Mouse (Mus musculus) kidney, adult 18-20 months (tissue): ENCODE data around the gene Slc25a42.
"Not testable (repeated sequence)": the region's sequence is repeated elsewhere in the genome, so short reads cannot be mapped to it uniquely, and the experiment has no call there.

ENCODE experiments used
- DNase-seq: peaks from one replicate; pipeline ENCODE4 v3.0.0; 2021

The Slc25a42 gene

GRCm38 (mm10) chr8:70212112-70213055 is at the start of gene Slc25a42:
Gene Slc25a42 (minus strand): TSS chr8:70212305.
- peak; percentile 97 for DNase-seq

GRCm38 (mm10) chr8:70259043-70259442 is 46.9 kb upstream of the Slc25a42 start:
- no peak for DNase-seq

GRCm38 (mm10) chr8:70258600-70258999 is 46.5 kb upstream of the Slc25a42 start:
- DNase-seq = no peak

GRCm38 (mm10) chr8:70257456-70257855 is 45.4 kb upstream of the Slc25a42 start:
- DNase-seq = no peak

GRCm38 (mm10) chr8:70254628-70255027 is 42.5 kb upstream of the Slc25a42 start:
- DNase-seq = no peak

- DNase-seq = no peak
Measured at GRCm38 (mm10) chr8:70247841-70248240, 35.7 kb upstream of the Slc25a42 start.

GRCm38 (mm10) chr8:70246622-70247021 is 34.5 kb upstream of the Slc25a42 start:
- no peak for DNase-seq

- DNase-seq = peak; percentile 15
Measured at GRCm38 (mm10) chr8:70240642-70241041, 28.5 kb upstream of the Slc25a42 start.

- DNase-seq = no peak
Measured at GRCm38 (mm10) chr8:70237842-70238241, 25.7 kb upstream of the Slc25a42 start.

- DNase-seq = no peak
Measured at GRCm38 (mm10) chr8:70234781-70235128, 22.6 kb upstream of the Slc25a42 start.

GRCm38 (mm10) chr8:70234080-70234780 is 22.1 kb upstream of the Slc25a42 start, which contains the start of the genes Sugp2 and Armc6:
Gene Sugp2 (plus strand): TSS chr8:70234226.
Gene Armc6 (minus strand): TSS chr8:70234466.
- DNase-seq = peak; percentile 97

GRCm38 (mm10) chr8:70233606-70234005 is 21.5 kb upstream of the Slc25a42 start:
- no peak for DNase-seq

GRCm38 (mm10) chr8:70230837-70231236 is 18.7 kb upstream of the Slc25a42 start:
- no peak for DNase-seq

GRCm38 (mm10) chr8:70227997-70228396 is 15.9 kb upstream of the Slc25a42 start:
- no peak for DNase-seq

- peak; percentile 81 for DNase-seq
Measured at GRCm38 (mm10) chr8:70223341-70223740, 11.2 kb upstream of the Slc25a42 start.

GRCm38 (mm10) chr8:70222041-70222440 is 9.9 kb upstream of the Slc25a42 start:
- peak; percentile 7 for DNase-seq

GRCm38 (mm10) chr8:70220911-70221310 is 8.8 kb upstream of the Slc25a42 start:
- DNase-seq = no peak

- DNase-seq = peak; percentile 72
Measured at GRCm38 (mm10) chr8:70220236-70220840, 8.2 kb upstream of the Slc25a42 start.

- peak; percentile 43 for DNase-seq
Measured at GRCm38 (mm10) chr8:70219107-70219684, 7.1 kb upstream of the Slc25a42 start.

- peak; percentile 54 for DNase-seq
Measured at GRCm38 (mm10) chr8:70217441-70217840, 5.3 kb upstream of the Slc25a42 start.

- peak; percentile 87 for DNase-seq
Measured at GRCm38 (mm10) chr8:70216566-70216965, 4.5 kb upstream of the Slc25a42 start.

- not testable (repeated sequence) for DNase-seq
Measured at GRCm38 (mm10) chr8:70216161-70216560, 4.1 kb upstream of the Slc25a42 start.

- no peak for DNase-seq
Measured at GRCm38 (mm10) chr8:70215092-70215491, 3.0 kb upstream of the Slc25a42 start.
